Mouse (Mus musculus) thymus, adult 18-20 months (tissue): ENCODE data around the gene Zfand4.

ENCODE experiments used
- DNase-seq, 2 experiments: peaks; one replicate each; pipeline ENCODE4 v3.0.0; 2022; ENCODE audit warnings: mixed read lengths in 2 of 2

The Zfand4 gene

DNA sequence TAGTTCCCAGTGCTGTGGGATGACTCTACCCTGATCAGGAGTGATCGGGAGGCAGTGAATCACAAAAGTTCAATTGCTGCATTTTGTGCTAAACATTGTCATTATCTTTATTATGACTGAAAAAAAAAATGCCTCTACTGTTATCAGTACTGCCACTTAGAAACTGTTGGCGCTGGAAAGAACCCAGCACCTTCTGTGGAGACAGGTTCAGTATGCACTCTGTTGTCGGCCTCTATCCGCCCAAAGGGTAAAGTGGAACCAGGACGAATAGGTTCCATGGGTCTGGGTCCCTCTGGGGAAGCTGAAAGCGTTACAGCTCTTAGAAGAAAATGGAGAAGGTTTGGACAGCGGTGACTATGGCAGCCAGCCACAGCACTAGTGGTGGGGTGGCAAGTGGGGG, 114.9 kb downstream of the Zfand4 start:
- DNase-seq, result no peak
